Mouse (Mus musculus) intestine, embryonic 14.5 days (tissue): ENCODE data around the gene Gm4064. TPM values are rescaled to one million over a fixed set of nuclear protein-coding genes. Genes with fewer than 3 reads are reported as not detected.
"Not testable (repeated sequence)": the region's sequence is repeated elsewhere in the genome, so short reads cannot be mapped to it uniquely, and the experiment has no call there.

Experiments used
- ATAC-seq: fragments of 200-750 bp; cut with Nextera tagmentation; replicated peaks from 2 replicates; pipeline ENCODE4 v1.8.0; 2017; ENCODE audit warnings: low read depth, moderate number of reproducible peaks, moderate TSS enrichment, moderate library complexity; ENCODE audit not compliant: low FRiP score, low TSS enrichment
- DNase-seq: peaks from one replicate; pipeline ENCODE4 v3.0.0-alpha.2; 2018; ENCODE audit warnings: low spot score
- H3K27ac ChIP-seq: fragments of 300-500 bp; sonication (generic); 2 replicates; pipeline ENCODE4 v1.5.1; 2014; ENCODE audit warnings: low read depth, mild to moderate bottlenecking, control low read depth
- H3K27me3 ChIP-seq: fragments of 300-500 bp; sonication (generic); replicated peaks from 2 replicates; pipeline ENCODE4 v1.6.1; 2014; ENCODE audit warnings: low read length, control low read depth; ENCODE audit not compliant: control insufficient read depth, insufficient read depth
- H3K36me3 ChIP-seq: fragments of 300-500 bp; sonication (generic); 2 replicates; pipeline ENCODE4 v1.6.1; 2014; ENCODE audit warnings: low read length, control low read depth; ENCODE audit not compliant: control insufficient read depth, insufficient read depth
- H3K4me1 ChIP-seq: fragments of 300-500 bp; sonication (generic); replicated peaks from 2 replicates; pipeline ENCODE4 v1.6.1; 2014; ENCODE audit warnings: low read length, control low read depth, mixed read lengths; ENCODE audit not compliant: control insufficient read depth, insufficient read depth
- H3K4me2 ChIP-seq: fragments of 300-500 bp; sonication (generic); 2 replicates; pipeline ENCODE4 v1.6.1; 2014; ENCODE audit warnings: low read length
- H3K4me3 ChIP-seq: fragments of 300-500 bp; sonication (generic); 2 replicates; pipeline ENCODE4 v1.5.1; 2014; ENCODE audit warnings: low read depth, low read length, control low read depth, mixed read lengths
- H3K9ac ChIP-seq: fragments of 300-500 bp; sonication (generic); 2 replicates; pipeline ENCODE4 v1.6.1; 2014; ENCODE audit warnings: mild to moderate bottlenecking, low read length
- H3K9me3 ChIP-seq: fragments of 300-500 bp; sonication (generic); 2 replicates; pipeline ENCODE4 v1.6.1; 2016; ENCODE audit warnings: low read length, control low read depth; ENCODE audit not compliant: control insufficient read depth
- WGBS: fragments of 180-500 bp; shearing (Covaris S2); extraction: QIAGEN DNeasy Blood & Tissue Kit; methylation state at CpG from one replicate; pipeline ENCODE4 v1.1.7; 2014; 5-methylcytosine and 5-hydroxymethylcytosine counted together
- polyA plus RNA-seq: library from polyadenylated mRNA; unstranded; fragments of >200 nt; fragmentation: Nextera tagmentation; extraction: Ambion mirVana; gene quantifications from 2 replicates; pipeline ENCODE4 v1.2.1, GENCODE M21; 2014

The Gm4064 gene
- not detected in 2 replicates for polyA plus RNA-seq

DNA sequence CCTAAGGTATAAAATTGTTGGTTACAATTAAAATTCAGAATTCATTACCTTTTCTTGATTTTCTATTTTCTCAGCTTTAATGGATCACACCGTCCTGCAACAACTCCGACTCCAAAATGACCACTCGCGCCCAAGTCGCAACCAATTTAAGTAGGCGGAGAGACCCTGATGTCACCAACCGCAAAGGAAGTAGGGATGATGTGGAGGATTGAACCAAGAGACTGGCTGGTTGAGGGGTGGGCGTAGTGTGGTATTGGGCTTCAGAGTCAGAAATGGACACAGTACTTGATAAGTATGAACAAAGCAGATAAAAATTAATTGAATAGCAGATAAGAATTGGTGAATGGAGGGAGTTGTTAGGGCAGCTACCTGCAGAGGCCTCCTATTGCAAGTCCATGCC is at the start of gene Gm4064:
TSS of gene Gm4064 (minus strand) at position 101 of the 400 bp plus-strand sequence.
- not testable (repeated sequence) for H3K9ac ChIP-seq, H3K4me2 ChIP-seq, H3K4me3 ChIP-seq, H3K36me3 ChIP-seq, DNase-seq, ATAC-seq, H3K4me1 ChIP-seq, H3K27ac ChIP-seq, H3K27me3 ChIP-seq, H3K9me3 ChIP-seq
- WGBS: no CpG with 5 or more reads among the region's 8 CpGs

DNA sequence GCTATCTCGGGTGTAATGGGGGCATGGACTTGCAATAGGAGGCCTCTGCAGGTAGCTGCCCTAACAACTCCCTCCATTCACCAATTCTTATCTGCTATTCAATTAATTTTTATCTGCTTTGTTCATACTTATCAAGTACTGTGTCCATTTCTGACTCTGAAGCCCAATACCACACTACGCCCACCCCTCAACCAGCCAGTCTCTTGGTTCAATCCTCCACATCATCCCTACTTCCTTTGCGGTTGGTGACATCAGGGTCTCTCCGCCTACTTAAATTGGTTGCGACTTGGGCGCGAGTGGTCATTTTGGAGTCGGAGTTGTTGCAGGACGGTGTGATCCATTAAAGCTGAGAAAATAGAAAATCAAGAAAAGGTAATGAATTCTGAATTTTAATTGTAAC is 34.4 kb upstream of the Gm4064 start, which contains the start of the genes Rbmy and Gm10256:
TSS of gene Rbmy (plus strand) at position 301 of the 400 bp plus-strand sequence.
TSS of gene Gm10256 (plus strand) at position 320 of the 400 bp plus-strand sequence.
- not testable (repeated sequence) for H3K4me1 ChIP-seq, DNase-seq, H3K4me3 ChIP-seq, H3K9ac ChIP-seq, H3K27me3 ChIP-seq, H3K27ac ChIP-seq, H3K9me3 ChIP-seq, ATAC-seq, H3K36me3 ChIP-seq, H3K4me2 ChIP-seq
- no CpG with 5 or more reads among the region's 9 CpGs for WGBS

Other genes with a start within 250 kb of the Gm4064 start
- gene H2al2c, start 197.1 kb downstream of the Gm4064 start, polyA plus RNA-seq: not detected in 2 replicates
- gene Sry, start 132.5 kb downstream of the Gm4064 start, polyA plus RNA-seq: not detected in 2 replicates
- not detected in 2 replicates for gene H2al2b, start 75.5 kb downstream of the Gm4064 start, polyA plus RNA-seq
- not detected in 2 replicates for gene Rbmy, start 34.5 kb upstream of the Gm4064 start, polyA plus RNA-seq
- gene Gm10256, start 34.5 kb upstream of the Gm4064 start, polyA plus RNA-seq: not detected in 2 replicates
- 0.55 TPM in 1 of 2 replicates, not detected in the other for gene Gm10352, start 104.8 kb upstream of the Gm4064 start, polyA plus RNA-seq
- not detected in 2 replicates for gene Gm29289, start 136.4 kb upstream of the Gm4064 start, polyA plus RNA-seq